Mouse (Mus musculus) heart, embryonic 12.5 days (tissue): ENCODE results near the gene Immt. TPM values are rescaled to one million over a fixed set of nuclear protein-coding genes. Genes with fewer than 3 reads are reported as not detected.
A peak's percentile ranks its signal among the peaks of the same experiment; 100 is the strongest.
"Not testable (repeated sequence)": the region's sequence is repeated elsewhere in the genome, so short reads cannot be mapped to it uniquely, and the experiment has no call there.

Source experiments
- ATAC-seq: fragments of 200-750 bp; cut with Nextera tagmentation; 2 replicates; pipeline ENCODE4 v1.8.0; 2017; ENCODE audit warnings: moderate TSS enrichment, moderate library complexity; ENCODE audit not compliant: insufficient number of reproducible peaks, low FRiP score
- H3K27ac ChIP-seq: fragments of 300-500 bp; sonication (generic); 2 replicates; pipeline ENCODE4 v1.5.1; 2016; ENCODE audit warnings: mild to moderate bottlenecking, moderate library complexity; ENCODE audit not compliant: poor library complexity, severe bottlenecking
- H3K27me3 ChIP-seq: fragments of 300-500 bp; sonication (generic); replicated peaks from 2 replicates; pipeline ENCODE4 v1.6.1; 2016; ENCODE audit warnings: mild to moderate bottlenecking, moderate library complexity
- H3K36me3 ChIP-seq: fragments of 300-500 bp; sonication (generic); 2 replicates; pipeline ENCODE4 v1.6.1; 2016; ENCODE audit warnings: mild to moderate bottlenecking, moderate library complexity
- H3K4me1 ChIP-seq: fragments of 300-500 bp; sonication (generic); replicated peaks from 2 replicates; pipeline ENCODE4 v1.6.1; 2016; ENCODE audit warnings: mild to moderate bottlenecking
- H3K4me2 ChIP-seq: fragments of 300-500 bp; sonication (generic); 2 replicates; pipeline ENCODE4 v1.6.1; 2016; ENCODE audit warnings: mild to moderate bottlenecking, moderate library complexity
- H3K4me3 ChIP-seq: fragments of 300-500 bp; sonication (generic); 2 replicates; pipeline ENCODE4 v1.5.1; 2016; ENCODE audit warnings: mild to moderate bottlenecking
- H3K9ac ChIP-seq: fragments of 300-500 bp; sonication (generic); 2 replicates; pipeline ENCODE4 v1.6.1; 2016; ENCODE audit warnings: mild to moderate bottlenecking, moderate library complexity
- H3K9me3 ChIP-seq: fragments of 300-500 bp; sonication (generic); replicated peaks from 2 replicates; pipeline ENCODE4 v1.6.1; 2016; ENCODE audit warnings: mild to moderate bottlenecking, moderate library complexity
- WGBS: fragments of 180-500 bp; shearing (Covaris S2); methylation state at CpG from one replicate; pipeline ENCODE4 v1.1.7; 2016; 5-methylcytosine and 5-hydroxymethylcytosine counted together
- polyA plus RNA-seq: library from polyadenylated mRNA; unstranded; fragments of >200 nt; fragmentation: Nextera tagmentation; extraction: Ambion mirVana; gene quantifications from 2 replicates; pipeline ENCODE4 v1.2.1, GENCODE M21; 2016

Immt gene
- polyA plus RNA-seq, 1 experiment from 2014 or later = 297 TPM

GRCm38 (mm10) chr6:71846906-71847305 lies 15.8 kb downstream of the Immt start:
- 96% methylated on average over 6 of the region's 6 CpGs for WGBS
- not testable (repeated sequence) for H3K4me1 ChIP-seq, H3K4me2 ChIP-seq, H3K9me3 ChIP-seq, H3K9ac ChIP-seq, H3K27ac ChIP-seq, H3K4me3 ChIP-seq, H3K27me3 ChIP-seq, ATAC-seq
- peaks cover 45% of the 10 kb centered on the region for H3K36me3 ChIP-seq

GRCm38 (mm10) chr6:71867751-71868150 lies 36.6 kb downstream of the Immt start:
- no peak for ATAC-seq
- WGBS = 91% methylated on average over 2 of the region's 2 CpGs
- peaks cover 82% of the 10 kb centered on the region for H3K36me3 ChIP-seq

GRCm38 (mm10) chr6:71868809-71869208 lies 37.7 kb downstream of the Immt start:
- no peak for ATAC-seq
- Histone ChIP-seq H3K4me1 (no peaks in the 10 kb centered on the region), H3K9ac (no peak overlapping the region), H3K4me2 (no peak overlapping the region), H3K27ac (no peak overlapping the region), H3K27me3 (no peaks in the 10 kb centered on the region), H3K9me3 (no peaks in the 10 kb centered on the region), H3K36me3 (peaks cover 81% of the 10 kb centered on the region), H3K4me3 (no peak overlapping the region)
- 87% methylated on average over 1 of the region's 1 CpGs for WGBS

More at GRCm38 (mm10) chr6:71867751-71868150, 36.6 kb downstream of the Immt start:
- no peaks in the 10 kb centered on the region for H3K4me1 ChIP-seq
- no peak overlapping the region for H3K4me2 ChIP-seq
- no peak overlapping the region for H3K4me3 ChIP-seq
- no peaks in the 10 kb centered on the region for H3K9me3 ChIP-seq
- H3K27ac ChIP-seq = no peak overlapping the region
- no peak overlapping the region for H3K9ac ChIP-seq
- H3K27me3 ChIP-seq = no peaks in the 10 kb centered on the region

- Histone ChIP-seq H3K27me3 (no peaks in the 10 kb centered on the region), H3K4me1 (no peaks in the 10 kb centered on the region), H3K27ac (no peak overlapping the region), H3K36me3 (peaks cover 83% of the 10 kb centered on the region), H3K4me3 (no peak overlapping the region), H3K9me3 (no peaks in the 10 kb centered on the region), H3K4me2 (no peak overlapping the region), H3K9ac (no peak overlapping the region)
- WGBS = 93% methylated on average over 9 of the region's 9 CpGs
- ATAC-seq = no peak
Measured at GRCm38 (mm10) chr6:71871396-71871795, 40.3 kb downstream of the Immt start.

DNA sequence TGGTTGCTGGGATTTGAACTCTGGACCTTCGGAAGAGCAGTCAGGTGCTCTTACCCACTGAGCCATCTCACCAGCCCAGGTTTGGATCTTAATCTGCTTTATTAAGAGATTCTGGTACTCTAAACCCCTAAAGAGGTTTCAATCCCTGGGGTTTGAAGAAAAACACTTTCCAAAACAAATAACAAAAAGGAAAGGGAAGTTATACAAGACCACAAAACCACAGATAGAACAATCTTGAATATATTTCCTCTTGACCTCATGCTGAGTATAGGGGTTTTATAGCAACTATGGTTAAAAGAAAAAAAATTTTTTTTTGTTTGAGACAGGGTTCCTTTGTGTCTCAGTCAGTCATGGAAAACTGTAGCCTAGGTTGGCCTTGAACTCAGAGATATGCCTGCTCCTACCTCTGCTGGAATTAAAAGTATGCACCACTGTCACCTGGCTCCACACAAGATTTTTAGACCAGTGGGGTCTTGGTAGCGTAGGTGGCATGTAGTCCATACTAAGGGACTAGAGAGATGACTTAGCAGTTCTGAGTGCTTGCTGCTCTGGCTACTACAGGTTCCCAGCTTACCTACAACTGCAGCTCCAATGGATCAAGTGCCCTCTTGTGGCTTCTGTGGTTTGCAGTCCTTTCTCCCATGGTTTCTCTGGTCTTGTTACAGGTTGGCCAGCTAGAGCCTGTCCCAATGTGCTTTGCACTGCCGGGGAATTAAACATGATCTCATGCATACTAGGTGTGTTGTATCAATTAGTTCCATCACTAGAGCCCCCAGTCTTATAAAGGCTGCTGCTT lies 47.0 kb downstream of the Immt start:
- H3K4me1 ChIP-seq = no peaks in the 10 kb centered on the region
- no peak overlapping the region for H3K4me3 ChIP-seq
- no peak overlapping the region for H3K27ac ChIP-seq
- ATAC-seq = no peak
- no peak overlapping the region for H3K4me2 ChIP-seq
- H3K27me3 ChIP-seq = no peaks in the 10 kb centered on the region
- H3K9ac ChIP-seq = no peak overlapping the region
- no peaks in the 10 kb centered on the region for H3K9me3 ChIP-seq
- WGBS = 94% methylated on average over 3 of the region's 3 CpGs
- peaks cover 83% of the 10 kb centered on the region for H3K36me3 ChIP-seq

- Histone ChIP-seq H3K9ac (no peak overlapping the region), H3K27me3 (no peaks in the 10 kb centered on the region), H3K9me3 (no peaks in the 10 kb centered on the region), H3K4me2 (no peak overlapping the region), H3K4me1 (no peaks in the 10 kb centered on the region), H3K36me3 (peaks cover 83% of the 10 kb centered on the region), H3K27ac (no peak overlapping the region), H3K4me3 (no peak overlapping the region)
- WGBS = 93% methylated on average over 4 of the region's 4 CpGs
- ATAC-seq = no peak
Measured at GRCm38 (mm10) chr6:71893263-71893662, 62.1 kb downstream of the Immt start.

- no peak overlapping the region for H3K27ac ChIP-seq
- no peaks in the 10 kb centered on the region for H3K27me3 ChIP-seq
- peak overlapping the region; percentile 77 for H3K9ac ChIP-seq
- WGBS = 3% methylated on average over 4 of the region's 4 CpGs
- no peaks in the 10 kb centered on the region for H3K9me3 ChIP-seq
- H3K4me1 ChIP-seq = peaks cover 34% of the 10 kb centered on the region
- no peak for ATAC-seq
- peak overlapping the region; percentile 82 for H3K4me2 ChIP-seq
- peak overlapping the region; percentile 83 for H3K4me3 ChIP-seq
- H3K36me3 ChIP-seq = peaks cover 23% of the 10 kb centered on the region
Measured at GRCm38 (mm10) chr6:71907702-71908235, 76.6 kb downstream of the Immt start.

- Histone ChIP-seq H3K27me3 (no peaks in the 10 kb centered on the region), H3K4me3 (peak within 1 kb of the TSS; percentile 83), H3K27ac (peak within 1 kb of the TSS; percentile 67), H3K9me3 (no peaks in the 10 kb centered on the region), H3K9ac (peak within 1 kb of the TSS; percentile 77), H3K4me1 (peaks cover 34% of the 10 kb centered on the region), H3K36me3 (peaks cover 24% of the 10 kb centered on the region), H3K4me2 (peak within 1 kb of the TSS; percentile 82)
- peak; percentile 91 for ATAC-seq
- WGBS = under 1% methylated on average over 58 of the region's 58 CpGs
Measured at GRCm38 (mm10) chr6:71908481-71909381, 77.6 kb downstream of the Immt start, which contains the start of the genes Ptcd3 and Polr1a. Gene Ptcd3 (minus strand): TSS chr6:71908750. Gene Polr1a (plus strand): TSS chr6:71909053.

- peak overlapping the region; percentile 77; the same call in 1 of the 2 replicates for H3K9ac ChIP-seq
- peaks cover 23% of the 10 kb centered on the region for H3K36me3 ChIP-seq
- no peak for ATAC-seq
- H3K4me1 ChIP-seq = peaks cover 34% of the 10 kb centered on the region
- WGBS = 18% methylated on average over 10 of the region's 10 CpGs
- peak overlapping the region; percentile 67; the same call in 1 of the 2 replicates for H3K27ac ChIP-seq
- H3K27me3 ChIP-seq = no peaks in the 10 kb centered on the region
- peak overlapping the region; percentile 82 for H3K4me2 ChIP-seq
- no peaks in the 10 kb centered on the region for H3K9me3 ChIP-seq
- H3K4me3 ChIP-seq = peak overlapping the region; percentile 83
Measured at GRCm38 (mm10) chr6:71909384-71909783, 78.3 kb downstream of the Immt start.

GRCm38 (mm10) chr6:71909840-71910239 lies 78.7 kb downstream of the Immt start:
- whole genome bisulfite sequencing = 68% methylated on average over 6 of the region's 6 CpGs
- Histone ChIP-seq H3K36me3 (peaks cover 22% of the 10 kb centered on the region), H3K9ac (no peak overlapping the region), H3K4me1 (peaks cover 34% of the 10 kb centered on the region), H3K4me2 (peak overlapping the region; percentile 82), H3K27me3 (no peaks in the 10 kb centered on the region), H3K27ac (no peak overlapping the region), H3K4me3 (peak overlapping the region; percentile 83), H3K9me3 (no peaks in the 10 kb centered on the region)
- no peak for ATAC-seq
